Mouse (Mus musculus) ES-E14 (cell line): Measurements from ENCODE around the gene Hs3st1. TPM values are rescaled to one million over a fixed set of nuclear protein-coding genes. Genes with fewer than 3 reads are reported as not detected.

Experiments
- DNase-seq: peaks from one replicate; pipeline ENCODE4 v3.0.0-alpha.2; 2013; ENCODE audit warnings: low read depth, low spot score
- H3K27ac ChIP-seq: 2 replicates; pipeline ENCODE4 v1.5.1; 2012; ENCODE audit warnings: low read depth, mild to moderate bottlenecking, low read length, moderate library complexity, mixed read lengths; ENCODE audit not compliant: poor library complexity, insufficient read depth, severe bottlenecking
- H3K36me3 ChIP-seq: 2 replicates; pipeline ENCODE4 v1.6.1; 2012; ENCODE audit warnings: mild to moderate bottlenecking, low read length, moderate library complexity, mixed read lengths; ENCODE audit not compliant: control insufficient read depth, poor library complexity, insufficient read depth, severe bottlenecking
- H3K4me1 ChIP-seq, 2 experiments: fragments of 150-350 bp in 1 of 2; sonication (generic) in 1 of 2; 2 replicates each; pipeline ENCODE4 v1.6.1; 2012; ENCODE audit warnings: low read length in 2 of 2, mild to moderate bottlenecking in 1 of 2, mixed read lengths in 1 of 2; ENCODE audit not compliant: control insufficient read depth in 2 of 2, insufficient read depth in 2 of 2, poor library complexity in 1 of 2
- H3K4me3 ChIP-seq, 2 experiments: fragments of 150-350 bp in 1 of 2; sonication (generic) in 1 of 2; 2 replicates each; pipeline ENCODE4 v1.5.1; 2012; ENCODE audit warnings: low read length in 2 of 2, low read depth in 1 of 2, mild to moderate bottlenecking in 1 of 2, mixed read lengths in 1 of 2; ENCODE audit not compliant: insufficient read depth in 1 of 2, poor library complexity in 1 of 2, severe bottlenecking in 1 of 2
- H3K9ac ChIP-seq: 2 replicates; pipeline ENCODE4 v1.6.1; 2012; ENCODE audit warnings: low read depth, mild to moderate bottlenecking, low read length, mixed read lengths; ENCODE audit not compliant: poor library complexity, insufficient read depth, severe bottlenecking
- H3K9me3 ChIP-seq: fragments of 150-350 bp; sonication (generic); 2 replicates; pipeline ENCODE4 v1.6.1; 2012; ENCODE audit warnings: low read depth, mild to moderate bottlenecking, low read length; ENCODE audit not compliant: control insufficient read depth, insufficient read depth
- CHD2 ChIP-seq: IDR thresholded peaks from 2 replicates; pipeline ENCODE4 v1.6.1; 2014; ENCODE audit warnings: mild to moderate bottlenecking, low read depth, low read length, inconsistent platforms
- HCFC1 ChIP-seq: IDR thresholded peaks from 2 replicates; pipeline ENCODE4 v1.6.1; 2012; ENCODE audit warnings: low read length, inconsistent platforms, borderline replicate concordance; ENCODE audit not compliant: insufficient read depth
- MAFK ChIP-seq: IDR thresholded peaks from 2 replicates; pipeline ENCODE4 v1.6.1; 2014; ENCODE audit warnings: mild to moderate bottlenecking, low read depth, low read length, inconsistent platforms; ENCODE audit not compliant: insufficient read depth
- ZC3H11A ChIP-seq: IDR thresholded peaks from 2 replicates; pipeline ENCODE4 v1.6.1; 2012; ENCODE audit warnings: low read depth, mild to moderate bottlenecking, inconsistent platforms, low read length, borderline replicate concordance
- ZNF384 ChIP-seq: IDR thresholded peaks from 2 replicates; pipeline ENCODE4 v1.6.1; 2012; ENCODE audit warnings: low read depth, low read length, inconsistent platforms
- in situ Hi-C, 2 experiments: fragments of 600-800 bp; cut with MboI; formaldehyde crosslinking; loops; one replicate each; pipeline ENCODE4 v1.15.1; 2025; ENCODE audit warnings: low sequenced_read_pairs in 2 of 2, inconsistent platforms in 1 of 2; ENCODE audit not compliant: unreplicated experiment in 2 of 2
- total RNA-seq: library from RNA; depleted of rRNA; stranded (reverse); fragments of 300-350 nt; gene quantifications from 2 replicates; pipeline ENCODE4 v1.2.3, GENCODE M21; 2012

Gene Hs3st1
- total RNA-seq, 1 experiment = 6.9 TPM

DNA sequence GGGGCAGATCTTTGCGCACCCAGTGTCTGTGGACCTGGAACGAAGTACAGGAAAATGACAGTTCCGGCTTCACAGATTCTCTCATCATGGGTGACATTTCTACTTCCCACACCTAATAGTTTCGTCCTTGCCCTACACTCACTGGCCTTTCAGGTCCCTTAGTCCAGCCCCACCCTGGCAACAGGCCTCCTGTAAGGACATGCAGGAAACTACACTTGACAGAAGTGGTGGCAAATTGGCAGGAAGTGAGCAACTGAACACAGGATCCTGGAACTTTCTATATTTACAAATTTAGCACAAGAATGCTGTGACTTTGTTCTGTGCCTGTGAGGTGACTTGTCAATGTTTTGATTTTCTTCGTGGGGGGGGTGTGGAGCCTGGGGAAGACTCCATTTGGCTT lies 40.1 kb downstream of the Hs3st1 start:
- Histone ChIP-seq H3K9me3 (no peaks in the 10 kb centered on the region), H3K36me3 (no peaks in the 10 kb centered on the region), H3K4me3 (no peak overlapping the region), H3K4me1 (no peaks in the 10 kb centered on the region), H3K9ac (no peak overlapping the region), H3K27ac (no peak overlapping the region)
- no peak for DNase-seq
- in situ Hi-C loops = no loop called here
- no peak for TF ChIP-seq HCFC1
- no peak for TF ChIP-seq CHD2
- no peak for TF ChIP-seq MAFK
- TF ChIP-seq ZNF384 = no peak
- TF ChIP-seq ZC3H11A = no peak

DNA sequence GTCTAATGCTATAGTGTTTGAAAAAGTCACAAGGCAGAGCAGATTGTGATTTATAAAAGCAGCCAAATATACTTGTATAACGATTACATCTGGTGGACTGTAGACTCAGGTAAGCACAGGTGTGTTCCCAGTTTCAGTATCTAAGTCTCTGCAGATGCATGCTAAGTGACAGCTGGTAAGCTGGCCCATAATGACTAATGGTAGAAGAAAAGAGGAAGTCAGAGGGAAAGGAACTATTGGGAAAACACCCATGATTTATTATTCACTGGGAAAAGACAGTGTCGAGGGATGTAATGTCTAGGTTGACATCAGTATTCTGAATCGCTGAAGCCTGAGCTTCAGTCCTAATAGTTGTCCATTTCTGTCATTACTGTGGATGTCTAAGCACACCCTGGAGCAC lies 49.7 kb downstream of the Hs3st1 start:
- in situ Hi-C loops = no loop called here
- no peak for DNase-seq
- no peak overlapping the region for H3K27ac ChIP-seq
- no peak overlapping the region for H3K9ac ChIP-seq
- H3K4me3 ChIP-seq = no peak overlapping the region
- no peaks in the 10 kb centered on the region for H3K9me3 ChIP-seq
- TF ChIP-seq MAFK = no peak
- TF ChIP-seq ZNF384 = no peak
- TF ChIP-seq HCFC1 = no peak
- TF ChIP-seq CHD2 = no peak
- no peak for TF ChIP-seq ZC3H11A
- no peaks in the 10 kb centered on the region for H3K4me1 ChIP-seq
- H3K36me3 ChIP-seq = no peaks in the 10 kb centered on the region

DNA sequence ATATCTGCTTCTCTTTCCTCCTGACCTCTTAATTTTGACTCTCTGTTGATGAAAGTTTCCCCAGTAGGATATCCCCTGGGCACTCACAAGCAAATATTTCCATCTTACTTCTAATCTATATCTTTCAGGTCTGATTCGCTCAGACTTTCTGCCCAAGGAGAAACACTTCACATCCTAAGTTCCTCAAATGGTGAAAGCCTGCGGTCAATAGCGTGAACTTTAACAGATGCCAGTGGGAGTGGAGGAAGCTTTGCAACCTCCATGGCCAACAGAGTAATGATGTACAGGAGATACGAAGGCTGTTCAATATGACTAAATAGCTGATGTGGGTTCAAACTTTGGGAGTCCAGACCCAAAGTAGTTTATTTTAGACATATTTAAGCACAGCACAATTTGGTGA lies 94.4 kb downstream of the Hs3st1 start:
- H3K4me3 ChIP-seq = no peak overlapping the region

DNA sequence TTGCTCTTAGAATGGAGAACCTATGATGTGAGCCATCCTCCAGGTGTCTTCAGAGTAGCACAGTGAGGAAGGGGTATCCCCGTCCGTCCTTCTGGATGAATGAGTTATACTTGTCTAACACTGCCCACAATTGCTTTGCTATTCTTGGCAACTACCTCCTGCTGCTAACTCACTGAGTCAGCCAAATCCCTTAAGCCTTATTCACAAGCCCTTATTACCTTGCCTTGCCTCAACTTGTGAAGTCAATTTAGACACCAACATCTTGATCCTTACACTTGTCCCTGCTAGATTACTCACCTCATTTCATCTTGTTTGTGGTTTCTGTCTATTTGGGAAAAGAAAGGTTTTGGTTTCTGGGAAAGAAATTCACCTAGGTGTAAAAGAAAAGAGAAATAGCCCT lies 95.9 kb downstream of the Hs3st1 start:
- no peak for DNase-seq
- in situ Hi-C loops = no loop called here
- H3K9me3 ChIP-seq = no peaks in the 10 kb centered on the region

More for the DNA sequence above, 94.4 kb downstream of the Hs3st1 start:
- H3K36me3 ChIP-seq = no peaks in the 10 kb centered on the region
- in situ Hi-C loops = no loop called here
- H3K9me3 ChIP-seq = no peaks in the 10 kb centered on the region
- H3K4me1 ChIP-seq = no peaks in the 10 kb centered on the region
- H3K27ac ChIP-seq = no peak overlapping the region
- TF ChIP-seq ZC3H11A = no peak
- TF ChIP-seq CHD2 = no peak
- no peak for TF ChIP-seq HCFC1
- TF ChIP-seq ZNF384 = no peak
- no peak for TF ChIP-seq MAFK
- H3K9ac ChIP-seq = no peak overlapping the region
- no peak for DNase-seq

DNA sequence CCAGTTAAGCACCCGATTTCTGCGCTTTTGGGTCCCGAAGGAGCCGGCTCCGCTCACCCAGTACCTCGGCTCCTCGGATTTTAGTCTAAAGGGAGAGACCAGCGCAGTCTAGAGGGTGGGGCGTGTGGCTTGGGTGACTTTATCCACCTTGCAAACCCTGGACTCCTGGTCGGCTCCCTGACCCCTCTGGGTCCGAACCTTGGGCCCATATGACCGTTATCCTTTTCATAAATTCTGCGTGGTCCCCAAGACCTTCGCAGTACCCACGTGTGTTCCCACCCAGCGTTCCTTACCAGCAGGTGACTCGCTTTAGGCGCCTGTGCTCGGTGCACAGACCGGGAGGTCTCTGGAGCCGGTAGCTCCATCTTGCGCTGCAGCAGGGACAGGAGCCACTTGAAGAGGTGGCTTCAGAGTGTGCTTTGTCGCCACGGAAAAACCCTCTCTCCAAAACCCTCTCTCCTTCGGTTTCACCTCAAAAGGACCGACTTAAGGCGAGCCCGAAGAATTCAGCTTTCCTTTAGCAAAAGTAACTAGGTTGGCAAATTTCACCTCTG lies 110.4 kb downstream of the Hs3st1 start:
- in situ Hi-C loops = loop anchor here (25.0 kb wide), 1 partner anchor 858 kb away; no protein-coding TSS in a partner anchor
- H3K36me3 ChIP-seq = no peaks in the 10 kb centered on the region
- no peak overlapping the region for H3K27ac ChIP-seq
- no peaks in the 10 kb centered on the region for H3K4me1 ChIP-seq
- H3K9ac ChIP-seq = peak overlapping the region; percentile 44; the same call in 1 of the 2 replicates
- TF ChIP-seq HCFC1 (no peak), ZNF384 (no peak), CHD2 (no peak), MAFK (no peak), ZC3H11A (no peak)
- no peak for DNase-seq
- H3K4me3 ChIP-seq = peak overlapping the region; percentile 68 to 78
- H3K9me3 ChIP-seq = no peaks in the 10 kb centered on the region

More for the DNA sequence above, 95.9 kb downstream of the Hs3st1 start:
- no peak overlapping the region for H3K27ac ChIP-seq
- no peaks in the 10 kb centered on the region for H3K36me3 ChIP-seq
- H3K4me3 ChIP-seq = no peak overlapping the region
- TF ChIP-seq ZNF384 = no peak
- TF ChIP-seq ZC3H11A = no peak
- no peak for TF ChIP-seq CHD2
- no peak for TF ChIP-seq HCFC1
- TF ChIP-seq MAFK = no peak
- H3K4me1 ChIP-seq = no peaks in the 10 kb centered on the region
- no peak overlapping the region for H3K9ac ChIP-seq
